Mouse (Mus musculus) heart, embryonic 11.5 days (tissue): ENCODE measurements at regions not wholly inside any gene's neighbourhood (a gene's known extent, or its start where the extent isn't known, plus 50 kb on each side); places are given as distances from the start of the nearest gene placed in this dataset.

Source experiments
- ATAC-seq: fragments of 200-750 bp; cut with Nextera tagmentation; replicated peaks from 2 replicates; pipeline ENCODE4 v1.8.0; 2017; ENCODE audit warnings: moderate library complexity; ENCODE audit not compliant: insufficient number of reproducible peaks, low FRiP score, low TSS enrichment
- H3K27ac ChIP-seq: fragments of 300-500 bp; sonication (generic); 2 replicates; pipeline ENCODE4 v1.5.1; 2014; ENCODE audit warnings: mild to moderate bottlenecking, low read depth, low read length
- H3K27me3 ChIP-seq: fragments of 300-500 bp; sonication (generic); 2 replicates; pipeline ENCODE4 v1.6.1; 2014; ENCODE audit warnings: mild to moderate bottlenecking, low read length, mixed read lengths; ENCODE audit not compliant: control insufficient read depth, insufficient read depth
- H3K36me3 ChIP-seq: fragments of 300-500 bp; sonication (generic); 2 replicates; pipeline ENCODE4 v1.6.1; 2014; ENCODE audit warnings: mild to moderate bottlenecking, low read length, moderate library complexity, mixed read lengths; ENCODE audit not compliant: control insufficient read depth, insufficient read depth
- H3K4me1 ChIP-seq: fragments of 300-500 bp; sonication (generic); 2 replicates; pipeline ENCODE4 v1.6.1; 2014; ENCODE audit warnings: low read length; ENCODE audit not compliant: control insufficient read depth, insufficient read depth
- H3K4me2 ChIP-seq: fragments of 300-500 bp; sonication (generic); 2 replicates; pipeline ENCODE4 v1.6.1; 2014; ENCODE audit warnings: mild to moderate bottlenecking, moderate library complexity
- H3K4me3 ChIP-seq: fragments of 300-500 bp; sonication (generic); 2 replicates; pipeline ENCODE4 v1.5.1; 2014; ENCODE audit warnings: low read depth, low read length
- H3K9ac ChIP-seq: fragments of 300-500 bp; sonication (generic); 2 replicates; pipeline ENCODE4 v1.6.1; 2014; ENCODE audit warnings: mild to moderate bottlenecking, low read depth, low read length, moderate library complexity
- H3K9me3 ChIP-seq: fragments of 300-500 bp; sonication (generic); replicated peaks from 2 replicates; pipeline ENCODE4 v1.6.1; 2016; ENCODE audit warnings: low read length; ENCODE audit not compliant: control insufficient read depth
- WGBS: fragments of 180-500 bp; shearing (Covaris S2); extraction: QIAGEN DNeasy Blood & Tissue Kit; methylation state at CpG from one replicate; pipeline ENCODE4 v1.1.7; 2014; ENCODE audit not compliant: insufficient replicate concordance; 5-methylcytosine and 5-hydroxymethylcytosine counted together

- no peak overlapping the region for H3K4me2 ChIP-seq
- H3K4me3 ChIP-seq, result no peak overlapping the region
- H3K36me3 ChIP-seq, result no peaks in the 10 kb centered on the region
- H3K4me1 ChIP-seq, result no peaks in the 10 kb centered on the region
- no peak overlapping the region for H3K27ac ChIP-seq
- H3K27me3 ChIP-seq, result no peaks in the 10 kb centered on the region
- H3K9me3 ChIP-seq, result no peaks in the 10 kb centered on the region
- ATAC-seq, result no peak
- 48% methylated on average over 2 of the region's 2 CpGs for WGBS
- H3K9ac ChIP-seq, result no peak overlapping the region
Observed at GRCm38 (mm10) chr13:32422485-32422884, 83.9 kb upstream of the Gmds start.

- H3K4me3 ChIP-seq, result no peak overlapping the region
- WGBS, result 78% methylated on average over 6 of the region's 6 CpGs
- no peaks in the 10 kb centered on the region for H3K9me3 ChIP-seq
- ATAC-seq, result no peak
- H3K4me1 ChIP-seq, result no peaks in the 10 kb centered on the region
- H3K27me3 ChIP-seq, result no peaks in the 10 kb centered on the region
- H3K4me2 ChIP-seq, result no peak overlapping the region
- no peaks in the 10 kb centered on the region for H3K36me3 ChIP-seq
- no peak overlapping the region for H3K9ac ChIP-seq
- H3K27ac ChIP-seq, result no peak overlapping the region
Observed at GRCm38 (mm10) chr13:32419326-32419725, 80.8 kb upstream of the Gmds start.

GRCm38 (mm10) chr13:32418655-32419054 is 80.1 kb upstream of the Gmds start:
- Histone ChIP-seq H3K27me3 (no peaks in the 10 kb centered on the region), H3K9ac (no peak overlapping the region), H3K4me3 (no peak overlapping the region), H3K36me3 (no peaks in the 10 kb centered on the region), H3K4me1 (no peaks in the 10 kb centered on the region), H3K27ac (no peak overlapping the region), H3K9me3 (no peaks in the 10 kb centered on the region), H3K4me2 (no peak overlapping the region)
- no peak for ATAC-seq
- WGBS, result 92% methylated on average over 2 of the region's 2 CpGs

DNA sequence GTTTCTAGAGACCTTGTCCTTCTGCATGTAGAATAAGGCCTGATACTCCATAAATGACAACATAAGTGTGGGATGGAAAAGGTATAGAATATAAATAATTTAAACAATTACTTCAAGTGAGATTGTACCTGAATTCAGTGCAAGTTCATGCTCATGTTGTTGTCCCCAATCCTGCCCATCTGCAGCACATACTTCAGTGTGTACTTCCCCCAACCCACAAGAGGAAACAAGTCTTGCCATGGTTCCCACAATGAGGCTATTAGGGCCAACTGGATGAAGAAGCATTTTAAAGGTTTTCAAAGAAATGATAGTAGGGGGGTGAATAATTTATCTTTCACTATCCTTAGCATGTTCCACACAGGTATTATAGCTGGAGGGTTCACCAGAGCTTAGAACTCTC is 79.4 kb upstream of the Gmds start:
- Histone ChIP-seq H3K36me3 (no peaks in the 10 kb centered on the region), H3K27ac (no peak overlapping the region), H3K9me3 (no peaks in the 10 kb centered on the region), H3K9ac (no peak overlapping the region), H3K4me2 (no peak overlapping the region), H3K27me3 (no peaks in the 10 kb centered on the region), H3K4me1 (no peaks in the 10 kb centered on the region), H3K4me3 (no peak overlapping the region)
- no peak for ATAC-seq

GRCm38 (mm10) chr13:32411287-32411935 is 72.9 kb upstream of the Gmds start:
- peak; percentile 49; the same call in 1 of the 2 replicates for ATAC-seq

DNA sequence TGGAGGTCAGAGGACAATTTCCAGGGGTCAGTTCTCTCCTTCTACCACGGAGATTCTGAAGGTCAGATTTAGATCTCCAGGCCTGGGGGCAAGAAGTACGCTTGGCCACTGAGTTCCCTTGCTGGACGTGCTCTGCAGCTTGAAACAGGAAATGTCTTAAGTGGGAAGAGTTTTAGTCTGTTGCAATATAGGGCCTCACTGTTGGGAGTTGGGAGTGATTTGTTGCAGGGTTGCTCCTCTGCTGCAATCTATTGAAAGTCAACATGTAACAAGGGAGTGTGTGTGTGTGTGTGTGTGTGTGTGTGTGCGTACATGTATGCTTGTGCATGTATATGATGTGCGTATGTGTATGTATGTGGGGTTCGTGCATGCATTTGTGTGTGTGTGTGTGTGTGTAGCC is 71.5 kb upstream of the Gmds start:
- no peak overlapping the region for H3K27ac ChIP-seq
- H3K4me3 ChIP-seq, result no peak overlapping the region
- H3K9ac ChIP-seq, result no peak overlapping the region
- no peak for ATAC-seq
- peaks cover 2% of the 10 kb centered on the region; the same call in 1 of the 2 replicates for H3K9me3 ChIP-seq
- no peak overlapping the region for H3K4me2 ChIP-seq
- WGBS, result 57% methylated on average over 6 of the region's 6 CpGs
- H3K27me3 ChIP-seq, result no peaks in the 10 kb centered on the region
- H3K4me1 ChIP-seq, result no peaks in the 10 kb centered on the region
- no peaks in the 10 kb centered on the region for H3K36me3 ChIP-seq

More at GRCm38 (mm10) chr13:32411287-32411935, 72.9 kb upstream of the Gmds start:
- no peaks in the 10 kb centered on the region for H3K27me3 ChIP-seq
- no peaks in the 10 kb centered on the region for H3K36me3 ChIP-seq
- H3K4me1 ChIP-seq, result no peaks in the 10 kb centered on the region
- H3K4me3 ChIP-seq, result no peak overlapping the region
- no peak overlapping the region for H3K27ac ChIP-seq
- H3K9ac ChIP-seq, result no peak overlapping the region
- H3K4me2 ChIP-seq, result no peak overlapping the region
- peaks cover 2% of the 10 kb centered on the region; the same call in 1 of the 2 replicates for H3K9me3 ChIP-seq
- WGBS, result 31% methylated on average over 14 of the region's 14 CpGs

GRCm38 (mm10) chr13:32398616-32399015 is 60.1 kb upstream of the Gmds start:
- 71% methylated on average over 1 of the region's 1 CpGs for WGBS
- no peak for ATAC-seq
- Histone ChIP-seq H3K4me1 (no peaks in the 10 kb centered on the region), H3K9me3 (no peaks in the 10 kb centered on the region), H3K9ac (no peak overlapping the region), H3K27ac (no peak overlapping the region), H3K36me3 (no peaks in the 10 kb centered on the region), H3K27me3 (no peaks in the 10 kb centered on the region), H3K4me2 (no peak overlapping the region), H3K4me3 (no peak overlapping the region)
